Mouse (Mus musculus) cerebellum, adult 2 months (tissue): ENCODE data around the gene Twf1.

Experiments
- CTCF ChIP-seq: fragments of 200-500 bp; IDR thresholded peaks from 2 replicates; pipeline ENCODE4 v1.5.1; 2011; ENCODE audit warnings: low read depth, mild to moderate bottlenecking, control low read depth, low read length, moderate library complexity, borderline replicate concordance; ENCODE audit not compliant: insufficient read depth
- POLR2A ChIP-seq: fragments of 200-500 bp; IDR thresholded peaks from 2 replicates; pipeline ENCODE4 v1.6.1; 2011; ENCODE audit warnings: low read length, control low read depth, borderline replicate concordance; ENCODE audit not compliant: insufficient read depth

DNA sequence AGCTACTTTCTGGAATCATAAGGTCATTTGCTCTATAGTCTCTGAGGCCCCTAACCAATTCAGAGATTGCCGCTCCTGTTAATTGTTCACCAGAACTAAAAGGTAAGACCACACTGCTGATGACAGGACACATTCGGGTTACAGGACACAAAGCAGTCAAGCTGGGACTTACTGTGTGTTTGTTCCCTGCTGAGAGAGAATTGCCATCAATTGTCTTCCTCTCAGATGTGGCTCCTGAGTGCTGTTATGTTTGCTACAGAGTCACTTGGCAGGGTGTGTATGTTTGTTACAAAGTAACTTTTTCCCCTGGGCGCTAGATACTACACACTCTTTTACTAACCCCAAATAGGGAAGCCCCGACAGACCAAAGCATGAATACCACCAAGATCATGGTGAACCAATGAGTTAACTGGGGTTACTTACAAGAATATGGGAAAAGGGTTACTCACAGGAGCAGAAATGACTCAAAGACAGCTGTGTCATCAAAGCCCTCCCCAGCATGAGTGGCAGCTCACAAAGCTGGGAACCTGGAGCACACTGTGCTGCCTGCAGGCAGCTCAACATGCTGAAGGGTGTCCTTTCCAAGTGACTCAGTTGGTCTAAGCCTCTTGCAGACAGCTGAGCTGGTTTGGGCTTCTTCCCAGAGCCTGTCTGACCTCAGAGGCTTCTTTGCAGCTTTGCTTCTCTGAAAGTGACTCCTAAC lies 15.0 kb downstream of the Twf1 start:
- no peak for TF ChIP-seq CTCF
- TF ChIP-seq POLR2A = no peak
